Mouse (Mus musculus): ENCODE measurements around the gene Trmt61a. TPM values are rescaled to one million over a fixed set of nuclear protein-coding genes. Genes with fewer than 3 reads are reported as not detected.

Gene Trmt61a
- polyA plus RNA-seq, 1 experiment from 2014 or later = 15.1 TPM

GRCm38 (mm10) chr12:111727956-111728355, 50.1 kb downstream of the Trmt61a start:
- Histone ChIP-seq H3K36me3 (peaks cover 71% of the 10 kb centered on the region), H3K4me3 (no peak overlapping the region), H3K9me3 (no peaks in the 10 kb centered on the region), H3K27me3 (ENCODE audit: insufficient read depth, poor library complexity, severe bottlenecking) (peaks cover 3% of the 10 kb centered on the region; the same call in 1 of the 2 replicates), H3K27ac (no peak overlapping the region), H3K4me1 (replicated peaks) (peaks cover 37% of the 10 kb centered on the region)
- 98% methylated on average over 1 of the region's 1 CpGs for WGBS
- DNase-seq (ENCODE audit: low spot score) = no peak

DNA sequence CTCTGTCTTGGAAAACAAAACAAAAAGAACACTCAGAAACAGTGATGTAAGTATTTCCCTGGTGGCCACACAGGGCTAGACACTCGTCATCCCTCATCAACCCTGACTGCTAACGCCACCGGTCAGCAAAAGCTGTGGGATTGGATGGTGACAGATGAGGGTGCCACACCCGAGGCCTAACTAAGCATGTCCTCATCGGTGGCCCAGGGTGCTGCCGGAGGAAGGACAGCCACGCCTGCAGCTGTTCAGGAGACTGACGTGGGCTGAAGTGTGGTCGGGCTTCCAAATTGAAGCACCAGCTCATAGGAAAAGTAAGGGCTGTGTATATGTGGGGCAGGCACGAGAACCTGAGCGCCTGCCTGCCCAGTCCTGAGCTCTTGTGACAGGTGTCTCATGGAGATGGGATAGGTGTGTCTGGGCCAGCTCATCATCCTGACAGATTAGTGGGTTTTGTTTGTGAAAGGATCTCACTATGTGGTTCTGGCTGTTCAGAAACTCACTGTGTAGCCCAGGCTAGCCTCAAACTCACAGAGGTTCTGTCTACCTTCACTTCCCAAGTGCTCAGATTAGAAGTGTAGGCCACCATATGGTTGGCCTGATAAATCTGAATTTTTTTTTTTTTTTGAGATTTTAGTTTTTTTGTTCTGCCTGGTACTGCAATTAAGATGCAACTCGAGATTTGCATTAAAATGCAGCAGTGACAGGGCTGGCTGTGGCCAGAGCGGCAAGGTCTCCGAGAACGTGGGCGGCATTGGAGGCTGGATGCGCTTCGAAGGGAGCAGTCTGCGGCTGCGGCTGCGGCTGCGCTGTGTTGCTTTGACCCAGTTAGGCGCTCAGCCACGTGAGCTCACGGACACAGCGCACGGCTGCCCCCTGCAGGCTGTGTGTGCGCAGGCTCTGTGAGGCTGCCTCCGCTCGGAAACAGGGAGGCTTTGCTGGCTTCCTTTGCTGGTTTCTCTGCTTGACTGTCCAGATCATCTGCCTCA, 54.2 kb downstream of the Trmt61a start:
- Histone ChIP-seq H3K27me3 (ENCODE audit: insufficient read depth, poor library complexity, severe bottlenecking) (peaks cover 3% of the 10 kb centered on the region; the same call in 1 of the 2 replicates), H3K4me1 (replicated peaks) (peaks cover 13% of the 10 kb centered on the region), H3K36me3 (peaks cover 36% of the 10 kb centered on the region), H3K27ac (peak overlapping the region; percentile 42; the same call in 1 of the 2 replicates), H3K4me3 (peak overlapping the region; percentile 13; the same call in 1 of the 2 replicates), H3K9me3 (no peaks in the 10 kb centered on the region)
- WGBS = 31% methylated on average over 30 of the region's 30 CpGs
- DNase-seq (ENCODE audit: low spot score) = peak; percentile 90

GRCm38 (mm10) chr12:111732921-111733320, 55.0 kb downstream of the Trmt61a start:
- peak overlapping the region; percentile 42; the same call in 1 of the 2 replicates for H3K27ac ChIP-seq

More at GRCm38 (mm10) chr12:111732921-111733320, 55.0 kb downstream of the Trmt61a start:
- peaks cover 3% of the 10 kb centered on the region; the same call in 1 of the 2 replicates for H3K27me3 ChIP-seq (ENCODE audit: insufficient read depth, poor library complexity, severe bottlenecking)
- WGBS = 58% methylated on average over 5 of the region's 5 CpGs
- peaks cover 28% of the 10 kb centered on the region for H3K36me3 ChIP-seq
- 0 out of 2 replicates have a peak overlapping the region, but pooled peaks have one; percentile 13 for H3K4me3 ChIP-seq
- H3K4me1 ChIP-seq (replicated peaks) = peaks cover 13% of the 10 kb centered on the region
- no peaks in the 10 kb centered on the region for H3K9me3 ChIP-seq
- no peak for DNase-seq (ENCODE audit: low spot score)

Other genes with a start within 250 kb of the Trmt61a start
- 3.0 and 3.2 TPM in 2 replicates for gene Tnfaip2, start 235.6 kb upstream of the Trmt61a start, polyA plus RNA-seq (2016; fragmentation: Nextera tagmentation; extraction: Ambion mirVana)
- gene Gm266, start 192.3 kb upstream of the Trmt61a start, polyA plus RNA-seq (2016; fragmentation: Nextera tagmentation; extraction: Ambion mirVana) = 11.6 and 14.1 TPM in 2 replicates
- gene Eif5, start 140.1 kb upstream of the Trmt61a start, polyA plus RNA-seq (2016; fragmentation: Nextera tagmentation; extraction: Ambion mirVana) = 570 and 710 TPM in 2 replicates
- 49.3 and 52.7 TPM in 2 replicates for gene Mark3, start 103.6 kb upstream of the Trmt61a start, polyA plus RNA-seq (2016; fragmentation: Nextera tagmentation; extraction: Ambion mirVana)
- gene Ckb, start 5.8 kb upstream of the Trmt61a start, polyA plus RNA-seq (2016; fragmentation: Nextera tagmentation; extraction: Ambion mirVana) = 2,059 and 2,773 TPM in 2 replicates
- gene Bag5, start 35.2 kb downstream of the Trmt61a start, polyA plus RNA-seq (2016; fragmentation: Nextera tagmentation; extraction: Ambion mirVana) = 53.5 and 53.6 TPM in 2 replicates
- 55.3 and 59.2 TPM in 2 replicates for gene Apopt1, start 35.2 kb downstream of the Trmt61a start, polyA plus RNA-seq (2016; fragmentation: Nextera tagmentation; extraction: Ambion mirVana)
- gene Klc1, start 80.7 kb downstream of the Trmt61a start, polyA plus RNA-seq (2016; fragmentation: Nextera tagmentation; extraction: Ambion mirVana) = 192 and 303 TPM in 2 replicates
- 13.2 and 15.1 TPM in 2 replicates for gene Xrcc3, start 135.8 kb downstream of the Trmt61a start, polyA plus RNA-seq (2016; fragmentation: Nextera tagmentation; extraction: Ambion mirVana)
- gene Zfyve21, start 136.1 kb downstream of the Trmt61a start, polyA plus RNA-seq (2016; fragmentation: Nextera tagmentation; extraction: Ambion mirVana) = 71.5 and 75.4 TPM in 2 replicates
- 4.5 and 6.2 TPM in 2 replicates for gene Ppp1r13b, start 230.0 kb downstream of the Trmt61a start, polyA plus RNA-seq (2016; fragmentation: Nextera tagmentation; extraction: Ambion mirVana)